Mouse (Mus musculus): ENCODE data around the gene Igf1.

DNA sequence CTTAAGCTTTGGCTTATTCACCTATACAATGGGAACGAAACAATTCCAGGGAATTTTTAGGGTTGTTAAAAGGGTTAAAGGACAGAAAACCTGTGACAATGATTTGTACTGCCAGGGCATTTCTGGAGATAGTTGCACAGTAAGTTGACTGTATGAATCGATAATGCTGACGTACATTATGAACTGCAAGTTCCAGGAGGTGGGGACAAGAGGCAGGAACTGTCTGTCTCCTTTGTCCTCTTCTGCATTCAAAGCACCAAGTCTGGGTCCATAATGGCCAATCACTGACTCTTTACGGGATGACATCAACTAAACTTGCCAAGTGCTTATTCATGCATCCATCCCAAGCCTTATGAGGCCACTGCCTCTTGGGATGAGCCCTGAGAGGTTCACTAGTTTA is 39.3 kb downstream of the Igf1 start:
- TF ChIP-seq CTCF (IDR thresholded peaks at IDR 0.05; ENCODE audit: control insufficient read depth, insufficient read depth, insufficient replicate concordance, low read depth, low read length) (no peak), POLR2A (IDR thresholded peaks at IDR 0.05; ENCODE audit: control insufficient read depth, low read depth, low read length) (no peak)

All from testis, adult 2 months (tissue).